Mouse (Mus musculus): ENCODE measurements around the gene Maneal. TPM values are rescaled to one million over a fixed set of nuclear protein-coding genes. Genes with fewer than 3 reads are reported as not detected.

Maneal gene
- polyA plus RNA-seq, 1 experiment from 2014 or later, result 0.34 TPM

GRCm38 (mm10) chr4:124850933-124851658 lies 10.9 kb downstream of the Maneal start, which contains the start of gene 1110065P20Rik:
1110065P20Rik (minus strand) TSS chr4:124851196.
- peak within 1 kb of the TSS; percentile 92 for H3K4me2 ChIP-seq (ENCODE audit: low read length)
- H3K36me3 ChIP-seq (ENCODE audit: insufficient read depth, low read length), result peaks cover 18% of the 10 kb centered on the region
- peak; percentile 65 for DNase-seq (ENCODE audit: low spot score)
- H3K4me1 ChIP-seq (replicated peaks; ENCODE audit: insufficient read depth, low read length), result peaks cover 16% of the 10 kb centered on the region
- peak within 1 kb of the TSS; percentile 97 for H3K27ac ChIP-seq
- H3K27me3 ChIP-seq (ENCODE audit: insufficient read depth, low read length), result no peaks in the 10 kb centered on the region
- H3K9ac ChIP-seq (ENCODE audit: low read depth, low read length), result peak within 1 kb of the TSS; percentile 90
- WGBS, result under 1% methylated on average over 55 of the region's 75 CpGs
- H3K4me3 ChIP-seq (replicated peaks; ENCODE audit: low read depth, low read length), result peak within 1 kb of the TSS; percentile 96
- no peaks in the 10 kb centered on the region for H3K9me3 ChIP-seq (replicated peaks; ENCODE audit: low read length)
- no peak for TF ChIP-seq CTCF (IDR thresholded peaks at IDR 0.05; ENCODE audit: low read depth)
- peak; percentile 73 for ATAC-seq (replicated peaks; ENCODE audit: low FRiP score, low read depth)

DNA sequence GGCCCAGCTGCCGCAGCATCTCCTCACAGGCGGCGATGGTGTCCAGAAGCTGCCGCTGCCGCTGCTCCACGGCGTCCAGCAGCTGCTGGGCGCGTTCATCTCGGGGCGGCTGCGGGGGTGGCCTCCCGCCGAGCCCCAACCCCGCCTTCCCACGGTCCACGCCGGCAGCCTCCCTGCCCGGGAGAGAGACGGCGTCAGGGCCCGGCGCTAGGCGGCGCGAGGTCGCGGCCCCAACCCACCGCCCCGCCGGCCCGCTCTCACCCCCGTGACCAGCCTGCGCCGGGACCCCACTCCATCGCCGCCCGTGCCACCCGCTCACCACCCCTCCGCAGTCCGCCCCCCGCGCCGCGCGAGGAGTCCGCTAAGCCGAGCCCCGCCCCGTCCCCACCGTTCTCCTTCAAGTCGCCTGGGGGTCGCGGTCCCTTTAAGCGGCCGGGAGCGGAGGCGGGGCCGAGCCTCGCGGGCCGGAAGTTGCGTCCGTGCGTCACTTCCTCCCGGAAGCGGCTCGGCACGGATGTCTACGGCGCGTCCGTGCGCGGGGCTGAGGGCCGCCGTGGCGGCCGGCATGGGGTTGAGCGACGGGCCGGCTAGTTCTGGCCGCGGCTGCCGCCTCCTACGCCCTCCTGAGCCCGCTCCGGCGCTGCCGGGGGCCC lies 11.6 kb downstream of the Maneal start, which contains the start of gene Yrdc:
TSS of gene Yrdc (plus strand) at position 419 of the 653 bp plus-strand sequence.
- peak within 1 kb of the TSS; percentile 90 for H3K9ac ChIP-seq (ENCODE audit: low read depth, low read length)
- ATAC-seq (replicated peaks; ENCODE audit: low FRiP score, low read depth) (peak; percentile 93), DNase-seq (ENCODE audit: low spot score) (peak; percentile 96)
- H3K27ac ChIP-seq, result peak within 1 kb of the TSS; percentile 97
- peak within 1 kb of the TSS; percentile 96 for H3K4me3 ChIP-seq (replicated peaks; ENCODE audit: low read depth, low read length)
- peaks cover 16% of the 10 kb centered on the region for H3K4me1 ChIP-seq (replicated peaks; ENCODE audit: insufficient read depth, low read length)
- peak within 1 kb of the TSS; percentile 92 for H3K4me2 ChIP-seq (ENCODE audit: low read length)
- no peaks in the 10 kb centered on the region for H3K9me3 ChIP-seq (replicated peaks; ENCODE audit: low read length)
- WGBS, result 0% methylated on average over 60 of the region's 90 CpGs
- TF ChIP-seq CTCF (IDR thresholded peaks at IDR 0.05; ENCODE audit: low read depth), result no peak
- no peaks in the 10 kb centered on the region for H3K27me3 ChIP-seq (ENCODE audit: insufficient read depth, low read length)
- peaks cover 18% of the 10 kb centered on the region for H3K36me3 ChIP-seq (ENCODE audit: insufficient read depth, low read length)

DNA sequence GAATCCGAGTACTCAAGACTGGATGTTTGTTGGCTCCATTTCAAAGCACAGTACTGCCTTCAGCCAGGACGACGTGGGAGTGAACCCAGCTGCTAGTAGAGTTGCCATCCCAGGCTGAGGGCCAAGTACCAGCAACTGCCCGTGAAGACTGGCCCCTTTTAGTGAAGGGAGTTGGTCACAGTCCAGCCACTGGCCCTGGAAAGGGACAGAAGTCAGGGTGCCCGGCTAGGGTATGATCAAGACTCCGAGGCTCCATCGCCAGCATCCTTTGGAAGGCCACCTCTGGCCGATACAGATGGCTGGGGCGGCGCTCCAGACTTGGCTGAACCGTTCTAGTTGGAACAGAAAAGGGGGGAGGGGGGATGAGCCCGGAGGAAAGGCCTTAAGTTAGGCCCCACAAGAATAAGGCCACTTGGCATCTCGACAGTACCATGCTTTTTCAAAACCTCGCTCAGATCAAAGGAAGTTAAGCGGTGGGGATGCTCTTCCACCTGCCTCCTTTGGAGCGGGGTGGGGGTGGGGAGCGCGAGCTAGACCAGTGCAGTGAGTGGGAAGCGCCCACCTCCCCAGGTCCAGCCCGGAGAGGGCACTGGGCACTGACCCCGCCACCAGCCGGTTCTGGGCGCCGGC lies 12.2 kb downstream of the Maneal start:
- ATAC-seq (replicated peaks; ENCODE audit: low FRiP score, low read depth) (no peak; the same call in 1 of the 2 replicates), DNase-seq (ENCODE audit: low spot score) (peak; percentile 62)
- H3K27ac ChIP-seq, result peak overlapping the region; percentile 97
- H3K9ac ChIP-seq (ENCODE audit: low read depth, low read length), result peak overlapping the region; percentile 90
- peak overlapping the region; percentile 92 for H3K4me2 ChIP-seq (ENCODE audit: low read length)
- H3K4me3 ChIP-seq (replicated peaks; ENCODE audit: low read depth, low read length), result peak overlapping the region; percentile 96
- H3K36me3 ChIP-seq (ENCODE audit: insufficient read depth, low read length), result peaks cover 16% of the 10 kb centered on the region
- no peak for TF ChIP-seq CTCF (IDR thresholded peaks at IDR 0.05; ENCODE audit: low read depth)
- WGBS, result 1% methylated on average over 24 of the region's 24 CpGs
- H3K27me3 ChIP-seq (ENCODE audit: insufficient read depth, low read length), result no peaks in the 10 kb centered on the region
- peaks cover 16% of the 10 kb centered on the region for H3K4me1 ChIP-seq (replicated peaks; ENCODE audit: insufficient read depth, low read length)
- no peaks in the 10 kb centered on the region for H3K9me3 ChIP-seq (replicated peaks; ENCODE audit: low read length)

DNA sequence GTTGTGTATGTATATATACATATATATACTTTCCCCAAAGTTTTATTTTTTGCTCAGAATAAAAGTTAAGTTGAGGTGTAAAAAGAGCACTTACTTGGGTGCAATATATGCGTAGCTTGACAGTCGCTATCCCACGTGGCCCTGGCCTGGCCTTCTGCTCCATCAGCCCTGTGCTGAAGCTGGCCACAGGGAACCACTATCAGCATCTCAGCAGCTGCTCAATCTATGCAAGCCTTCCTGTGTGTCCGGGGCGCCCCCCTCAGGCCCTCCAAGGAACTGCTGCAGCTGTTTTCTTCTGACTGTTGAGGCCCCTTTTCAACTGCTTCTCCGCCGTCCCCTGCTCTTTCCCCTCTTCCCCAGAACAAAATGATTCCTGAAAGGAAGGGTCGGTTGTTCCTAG lies 14.4 kb downstream of the Maneal start:
- no peak overlapping the region for H3K27ac ChIP-seq
- peak; percentile 88 for DNase-seq (ENCODE audit: low spot score)
- H3K9me3 ChIP-seq (replicated peaks; ENCODE audit: low read length), result no peaks in the 10 kb centered on the region
- no peak overlapping the region for H3K4me3 ChIP-seq (replicated peaks; ENCODE audit: low read depth, low read length)
- no peak overlapping the region for H3K9ac ChIP-seq (ENCODE audit: low read depth, low read length)
- TF ChIP-seq CTCF (IDR thresholded peaks at IDR 0.05; ENCODE audit: low read depth), result peak; percentile 89
- WGBS, result 9% methylated on average over 8 of the region's 8 CpGs
- peaks cover 16% of the 10 kb centered on the region for H3K4me1 ChIP-seq (replicated peaks; ENCODE audit: insufficient read depth, low read length)
- H3K27me3 ChIP-seq (ENCODE audit: insufficient read depth, low read length), result no peaks in the 10 kb centered on the region
- H3K4me2 ChIP-seq (ENCODE audit: low read length), result no peak overlapping the region
- ATAC-seq (replicated peaks; ENCODE audit: low FRiP score, low read depth), result no peak
- H3K36me3 ChIP-seq (ENCODE audit: insufficient read depth, low read length), result peaks cover 4% of the 10 kb centered on the region; the same call in 1 of the 2 replicates

GRCm38 (mm10) chr4:124843493-124843892 lies 18.5 kb downstream of the Maneal start:
- H3K27ac ChIP-seq, result no peak overlapping the region
- TF ChIP-seq CTCF (IDR thresholded peaks at IDR 0.05; ENCODE audit: low read depth), result peak; percentile 71; the same call in 1 of the 2 replicates
- 45% methylated on average over 11 of the region's 11 CpGs for WGBS
- DNase-seq (ENCODE audit: low spot score) (peak; percentile 48), ATAC-seq (replicated peaks; ENCODE audit: low FRiP score, low read depth) (no peak; the same call in 1 of the 2 replicates)
- no peaks in the 10 kb centered on the region for H3K4me1 ChIP-seq (replicated peaks; ENCODE audit: insufficient read depth, low read length)
- H3K27me3 ChIP-seq (ENCODE audit: insufficient read depth, low read length), result no peaks in the 10 kb centered on the region
- H3K9me3 ChIP-seq (replicated peaks; ENCODE audit: low read length), result no peaks in the 10 kb centered on the region
- H3K4me2 ChIP-seq (ENCODE audit: low read length), result no peak overlapping the region
- no peak overlapping the region for H3K4me3 ChIP-seq (replicated peaks; ENCODE audit: low read depth, low read length)
- no peak overlapping the region for H3K9ac ChIP-seq (ENCODE audit: low read depth, low read length)
- H3K36me3 ChIP-seq (ENCODE audit: insufficient read depth, low read length), result peaks cover 21% of the 10 kb centered on the region; the same call in 1 of the 2 replicates

- H3K9me3 ChIP-seq (replicated peaks; ENCODE audit: low read length), result no peaks in the 10 kb centered on the region
- H3K4me3 ChIP-seq (replicated peaks; ENCODE audit: low read depth, low read length), result no peak overlapping the region
- no peak overlapping the region for H3K9ac ChIP-seq (ENCODE audit: low read depth, low read length)
- H3K27me3 ChIP-seq (ENCODE audit: insufficient read depth, low read length), result no peaks in the 10 kb centered on the region
- peak; percentile 32; the same call in 1 of the 2 replicates for TF ChIP-seq CTCF (IDR thresholded peaks at IDR 0.05; ENCODE audit: low read depth)
- no peak for DNase-seq (ENCODE audit: low spot score)
- no peak overlapping the region for H3K4me2 ChIP-seq (ENCODE audit: low read length)
- peaks cover 35% of the 10 kb centered on the region; the same call in 1 of the 2 replicates for H3K36me3 ChIP-seq (ENCODE audit: insufficient read depth, low read length)
- no peak for ATAC-seq (replicated peaks; ENCODE audit: low FRiP score, low read depth)
- WGBS, result 94% methylated on average over 1 of the region's 1 CpGs
- no peak overlapping the region for H3K27ac ChIP-seq
- H3K4me1 ChIP-seq (replicated peaks; ENCODE audit: insufficient read depth, low read length), result no peaks in the 10 kb centered on the region
These were observed 21.0 kb downstream of the Maneal start for GRCm38 (mm10) chr4:124840998-124841397.

Measured in kidney, postnatal 0 days (tissue).